Mouse (Mus musculus): ENCODE measurements at regions not wholly inside any gene's neighbourhood (a gene's known extent, or its start where the extent isn't known, plus 50 kb on each side); places are given as distances from the start of the nearest gene placed in this dataset.
"Not testable (repeated sequence)": the region's sequence is repeated elsewhere in the genome, so short reads cannot be mapped to it uniquely, and the experiment has no call there.

GRCm38 (mm10) chr14:112218476-112218875, 543.6 kb downstream of the Slitrk5 start:
- H3K27me3 ChIP-seq (replicated peaks; ENCODE audit: control insufficient read depth, insufficient read depth, low read length); DNase-seq (ENCODE audit: low spot score); H3K27ac ChIP-seq (ENCODE audit: low read depth); H3K4me3 ChIP-seq (ENCODE audit: low read depth, low read length); ATAC-seq (replicated peaks; ENCODE audit: low FRiP score, low TSS enrichment, low read depth); H3K4me1 ChIP-seq (replicated peaks; ENCODE audit: control insufficient read depth, insufficient read depth, low read length); H3K36me3 ChIP-seq (ENCODE audit: control insufficient read depth, insufficient read depth, low read length); H3K4me2 ChIP-seq (ENCODE audit: low read length); H3K9me3 ChIP-seq (ENCODE audit: control insufficient read depth, low read length); H3K9ac ChIP-seq (ENCODE audit: low read length): not testable (repeated sequence)
- WGBS, result 78% methylated on average over 5 of the region's 5 CpGs

GRCm38 (mm10) chr14:112230461-112230860, 555.6 kb downstream of the Slitrk5 start:
- ATAC-seq (replicated peaks; ENCODE audit: low FRiP score, low TSS enrichment, low read depth) (no peak), DNase-seq (ENCODE audit: low spot score) (no peak)
- no peaks in the 10 kb centered on the region for H3K36me3 ChIP-seq (ENCODE audit: control insufficient read depth, insufficient read depth, low read length)
- H3K9me3 ChIP-seq (ENCODE audit: control insufficient read depth, low read length), result no peaks in the 10 kb centered on the region
- H3K4me3 ChIP-seq (ENCODE audit: low read depth, low read length), result no peak overlapping the region
- H3K27me3 ChIP-seq (replicated peaks; ENCODE audit: control insufficient read depth, insufficient read depth, low read length), result no peaks in the 10 kb centered on the region
- H3K4me1 ChIP-seq (replicated peaks; ENCODE audit: control insufficient read depth, insufficient read depth, low read length), result no peaks in the 10 kb centered on the region
- H3K9ac ChIP-seq (ENCODE audit: low read length), result no peak overlapping the region
- H3K27ac ChIP-seq (ENCODE audit: low read depth), result no peak overlapping the region
- no peak overlapping the region for H3K4me2 ChIP-seq (ENCODE audit: low read length)
- 85% methylated on average over 2 of the region's 2 CpGs for WGBS

- no peak overlapping the region for H3K27ac ChIP-seq (ENCODE audit: low read depth)
- DNase-seq (ENCODE audit: low spot score) (no peak), ATAC-seq (replicated peaks; ENCODE audit: low FRiP score, low TSS enrichment, low read depth) (no peak)
- H3K4me3 ChIP-seq (ENCODE audit: low read depth, low read length), result no peak overlapping the region
- no peaks in the 10 kb centered on the region for H3K4me1 ChIP-seq (replicated peaks; ENCODE audit: control insufficient read depth, insufficient read depth, low read length)
- H3K27me3 ChIP-seq (replicated peaks; ENCODE audit: control insufficient read depth, insufficient read depth, low read length), result no peaks in the 10 kb centered on the region
- no peak overlapping the region for H3K4me2 ChIP-seq (ENCODE audit: low read length)
- H3K9me3 ChIP-seq (ENCODE audit: control insufficient read depth, low read length), result no peaks in the 10 kb centered on the region
- no peak overlapping the region for H3K9ac ChIP-seq (ENCODE audit: low read length)
- no peaks in the 10 kb centered on the region for H3K36me3 ChIP-seq (ENCODE audit: control insufficient read depth, insufficient read depth, low read length)
These were observed 564.6 kb downstream of the Slitrk5 start for GRCm38 (mm10) chr14:112239529-112239928.

GRCm38 (mm10) chr14:112248165-112248564, 573.3 kb downstream of the Slitrk5 start:
- Histone ChIP-seq H3K27ac (ENCODE audit: low read depth) (no peak overlapping the region), H3K27me3 (replicated peaks; ENCODE audit: control insufficient read depth, insufficient read depth, low read length) (no peaks in the 10 kb centered on the region), H3K36me3 (ENCODE audit: control insufficient read depth, insufficient read depth, low read length) (no peaks in the 10 kb centered on the region), H3K9me3 (ENCODE audit: control insufficient read depth, low read length) (no peaks in the 10 kb centered on the region), H3K4me2 (ENCODE audit: low read length) (no peak overlapping the region), H3K9ac (ENCODE audit: low read length) (no peak overlapping the region), H3K4me1 (replicated peaks; ENCODE audit: control insufficient read depth, insufficient read depth, low read length) (no peaks in the 10 kb centered on the region), H3K4me3 (ENCODE audit: low read depth, low read length) (no peak overlapping the region)
- ATAC-seq (replicated peaks; ENCODE audit: low FRiP score, low TSS enrichment, low read depth) (no peak), DNase-seq (ENCODE audit: low spot score) (no peak)

GRCm38 (mm10) chr14:112298002-112298777, 623.3 kb downstream of the Slitrk5 start:
- no peak overlapping the region for H3K27ac ChIP-seq (ENCODE audit: low read depth)
- ATAC-seq (replicated peaks; ENCODE audit: low FRiP score, low TSS enrichment, low read depth) (peak; percentile 36; the same call in 1 of the 2 replicates), DNase-seq (ENCODE audit: low spot score) (no peak)
- H3K4me3 ChIP-seq (ENCODE audit: low read depth, low read length), result no peak overlapping the region
- H3K4me1 ChIP-seq (replicated peaks; ENCODE audit: control insufficient read depth, insufficient read depth, low read length), result no peaks in the 10 kb centered on the region
- H3K9me3 ChIP-seq (ENCODE audit: control insufficient read depth, low read length), result no peaks in the 10 kb centered on the region
- no peaks in the 10 kb centered on the region for H3K36me3 ChIP-seq (ENCODE audit: control insufficient read depth, insufficient read depth, low read length)
- H3K4me2 ChIP-seq (ENCODE audit: low read length), result no peak overlapping the region
- no peaks in the 10 kb centered on the region for H3K27me3 ChIP-seq (replicated peaks; ENCODE audit: control insufficient read depth, insufficient read depth, low read length)
- 59% methylated on average over 3 of the region's 3 CpGs for WGBS
- H3K9ac ChIP-seq (ENCODE audit: low read length), result no peak overlapping the region

GRCm38 (mm10) chr14:112325602-112326001, 650.7 kb downstream of the Slitrk5 start:
- no peak overlapping the region for H3K9ac ChIP-seq (ENCODE audit: low read length)
- ATAC-seq (replicated peaks; ENCODE audit: low FRiP score, low TSS enrichment, low read depth) (no peak), DNase-seq (ENCODE audit: low spot score) (no peak)
- H3K36me3 ChIP-seq (ENCODE audit: control insufficient read depth, insufficient read depth, low read length), result no peaks in the 10 kb centered on the region
- no peaks in the 10 kb centered on the region for H3K9me3 ChIP-seq (ENCODE audit: control insufficient read depth, low read length)
- 83% methylated on average over 2 of the region's 2 CpGs for WGBS
- no peak overlapping the region for H3K4me2 ChIP-seq (ENCODE audit: low read length)
- H3K4me3 ChIP-seq (ENCODE audit: low read depth, low read length), result no peak overlapping the region
- no peak overlapping the region for H3K27ac ChIP-seq (ENCODE audit: low read depth)
- no peaks in the 10 kb centered on the region for H3K27me3 ChIP-seq (replicated peaks; ENCODE audit: control insufficient read depth, insufficient read depth, low read length)
- no peaks in the 10 kb centered on the region for H3K4me1 ChIP-seq (replicated peaks; ENCODE audit: control insufficient read depth, insufficient read depth, low read length)

All from intestine, embryonic 14.5 days (tissue).